Mouse (Mus musculus) erythroblast, embryonic 14.5 days (primary cell): Measurements from ENCODE around the gene Arl6.

ENCODE experiments used
- GATA1 ChIP-seq: IDR thresholded peaks from 2 replicates; pipeline ENCODE4 v1.6.1; 2012; ENCODE audit warnings: low read length, inconsistent platforms, mixed read lengths
- TAL1 ChIP-seq: IDR thresholded peaks from 3 replicates; pipeline ENCODE4 v1.6.1; 2012; ENCODE audit warnings: low read length, inconsistent platforms, mixed read lengths

DNA sequence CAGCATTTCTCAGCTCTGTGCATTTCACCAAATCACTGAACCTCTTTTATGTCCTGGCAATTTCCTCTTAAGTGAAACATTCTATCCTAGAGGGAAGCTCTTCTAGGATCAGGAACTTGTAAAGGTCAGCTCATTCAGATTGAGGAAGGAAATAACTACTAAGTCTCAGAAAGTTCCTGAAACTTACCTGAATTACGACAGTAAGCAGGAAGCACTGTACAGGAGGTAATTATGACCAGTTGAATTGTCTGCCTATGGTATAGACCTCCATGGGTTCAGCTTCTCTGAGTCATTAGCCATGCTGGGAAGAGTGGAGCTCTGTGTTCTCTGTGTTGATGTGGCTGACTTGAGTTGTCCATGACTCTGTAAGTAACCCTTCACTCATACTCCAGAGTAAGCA is 28.4 kb downstream of the Arl6 start:
- no peak for TF ChIP-seq GATA1
- TF ChIP-seq TAL1 = no peak
